Mouse (Mus musculus): ENCODE data around the gene Gm364. TPM values are rescaled to one million over a fixed set of nuclear protein-coding genes. Genes with fewer than 3 reads are reported as not detected.
A peak's percentile ranks its signal among the peaks of the same experiment; 100 is the strongest.

The Gm364 gene
- polyA plus RNA-seq, 1 experiment from 2014 or later = not detected

DNA sequence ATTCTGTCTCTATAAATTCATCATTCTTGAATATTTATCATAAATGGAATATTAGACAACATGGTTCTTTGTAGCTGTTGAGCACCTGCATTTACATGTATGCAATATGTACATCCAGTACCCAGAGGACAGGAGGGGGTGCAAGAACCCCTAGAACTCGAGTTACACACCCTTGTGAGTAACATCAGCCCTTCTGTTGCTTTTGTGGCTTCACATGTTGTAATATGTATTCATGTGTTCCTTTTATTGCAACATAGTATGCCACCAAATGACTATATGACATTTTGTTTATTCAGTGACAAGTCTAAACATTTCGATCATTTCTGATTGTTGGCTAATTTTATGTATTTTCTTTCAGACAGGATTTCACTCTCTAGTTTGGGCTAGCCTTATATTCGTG lies 31.9 kb upstream of the Gm364 start:
- Histone ChIP-seq H3K4me2 (replicated peaks; ENCODE audit: low read depth) (no peak overlapping the region), H3K36me3 (ENCODE audit: control insufficient read depth, insufficient read depth) (no peaks in the 10 kb centered on the region), H3K9ac (ENCODE audit: low read depth, low read length) (no peak overlapping the region), H3K4me3 (ENCODE audit: low read depth, low read length) (no peak overlapping the region), H3K27ac (ENCODE audit: low read depth, low read length) (no peak overlapping the region), H3K9me3 (ENCODE audit: control insufficient read depth) (no peaks in the 10 kb centered on the region), H3K4me1 (replicated peaks; ENCODE audit: control insufficient read depth, insufficient read depth, low read length) (no peaks in the 10 kb centered on the region), H3K27me3 (replicated peaks; ENCODE audit: control insufficient read depth, insufficient read depth, low read length) (no peaks in the 10 kb centered on the region)
- no peak for ATAC-seq
- no peak for TF ChIP-seq CTCF (IDR thresholded peaks at IDR 0.05; ENCODE audit: low read depth)
- 75% methylated on average over 3 of the region's 3 CpGs for WGBS

DNA sequence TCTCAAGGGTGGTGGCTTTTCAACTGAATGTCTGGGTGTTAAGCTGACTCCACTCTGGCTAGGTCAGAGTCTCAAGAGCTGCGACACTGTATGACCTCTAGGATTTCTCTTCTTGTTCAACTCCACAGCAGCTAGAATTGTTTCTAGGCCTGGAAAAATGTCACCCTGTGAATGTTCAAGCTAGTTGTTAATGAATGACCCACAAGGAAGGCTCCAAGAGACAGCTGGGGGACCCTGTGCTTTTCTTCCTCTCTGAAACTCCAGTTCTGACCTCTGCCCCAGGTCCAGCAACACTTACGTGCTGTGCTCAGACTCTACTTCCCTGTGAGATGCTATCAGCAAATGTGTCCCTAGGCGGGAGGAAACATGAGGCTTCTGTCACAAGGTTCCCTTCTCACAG lies 30.4 kb upstream of the Gm364 start:
- H3K36me3 ChIP-seq (ENCODE audit: control insufficient read depth, insufficient read depth) = peaks cover 3% of the 10 kb centered on the region; the same call in 1 of the 2 replicates
- ATAC-seq = peak; percentile 72
- no peak overlapping the region for H3K27ac ChIP-seq (ENCODE audit: low read depth, low read length)
- H3K9ac ChIP-seq (ENCODE audit: low read depth, low read length) = no peak overlapping the region
- WGBS = 66% methylated on average over 3 of the region's 3 CpGs
- no peak overlapping the region for H3K4me3 ChIP-seq (ENCODE audit: low read depth, low read length)
- no peaks in the 10 kb centered on the region for H3K27me3 ChIP-seq (replicated peaks; ENCODE audit: control insufficient read depth, insufficient read depth, low read length)
- no peaks in the 10 kb centered on the region for H3K9me3 ChIP-seq (ENCODE audit: control insufficient read depth)
- no peaks in the 10 kb centered on the region for H3K4me1 ChIP-seq (replicated peaks; ENCODE audit: control insufficient read depth, insufficient read depth, low read length)
- TF ChIP-seq CTCF (IDR thresholded peaks at IDR 0.05; ENCODE audit: low read depth) = no peak
- H3K4me2 ChIP-seq (replicated peaks; ENCODE audit: low read depth) = no peak overlapping the region

DNA sequence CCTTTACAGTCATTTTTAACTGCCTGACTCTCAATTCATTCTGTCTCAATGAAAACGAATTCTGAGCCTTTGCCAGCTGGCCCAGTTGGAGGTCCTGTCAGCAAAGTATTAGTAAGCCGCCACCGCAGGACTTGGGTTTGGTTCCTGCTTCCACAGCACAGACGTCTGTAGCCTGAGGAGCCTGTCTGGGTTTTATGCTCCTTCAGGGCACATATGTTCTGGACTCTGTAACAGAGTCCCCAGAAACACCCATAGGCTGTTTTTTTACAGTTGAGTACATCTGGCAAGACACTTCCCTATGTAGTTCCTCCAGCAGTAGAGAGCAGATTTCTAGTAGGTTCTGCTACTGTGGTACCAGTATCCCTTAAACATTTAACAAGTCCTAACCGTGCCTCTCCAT lies 28.0 kb upstream of the Gm364 start:
- H3K9ac ChIP-seq (ENCODE audit: low read depth, low read length) = no peak overlapping the region
- no peak overlapping the region for H3K4me3 ChIP-seq (ENCODE audit: low read depth, low read length)
- no peak for TF ChIP-seq CTCF (IDR thresholded peaks at IDR 0.05; ENCODE audit: low read depth)

DNA sequence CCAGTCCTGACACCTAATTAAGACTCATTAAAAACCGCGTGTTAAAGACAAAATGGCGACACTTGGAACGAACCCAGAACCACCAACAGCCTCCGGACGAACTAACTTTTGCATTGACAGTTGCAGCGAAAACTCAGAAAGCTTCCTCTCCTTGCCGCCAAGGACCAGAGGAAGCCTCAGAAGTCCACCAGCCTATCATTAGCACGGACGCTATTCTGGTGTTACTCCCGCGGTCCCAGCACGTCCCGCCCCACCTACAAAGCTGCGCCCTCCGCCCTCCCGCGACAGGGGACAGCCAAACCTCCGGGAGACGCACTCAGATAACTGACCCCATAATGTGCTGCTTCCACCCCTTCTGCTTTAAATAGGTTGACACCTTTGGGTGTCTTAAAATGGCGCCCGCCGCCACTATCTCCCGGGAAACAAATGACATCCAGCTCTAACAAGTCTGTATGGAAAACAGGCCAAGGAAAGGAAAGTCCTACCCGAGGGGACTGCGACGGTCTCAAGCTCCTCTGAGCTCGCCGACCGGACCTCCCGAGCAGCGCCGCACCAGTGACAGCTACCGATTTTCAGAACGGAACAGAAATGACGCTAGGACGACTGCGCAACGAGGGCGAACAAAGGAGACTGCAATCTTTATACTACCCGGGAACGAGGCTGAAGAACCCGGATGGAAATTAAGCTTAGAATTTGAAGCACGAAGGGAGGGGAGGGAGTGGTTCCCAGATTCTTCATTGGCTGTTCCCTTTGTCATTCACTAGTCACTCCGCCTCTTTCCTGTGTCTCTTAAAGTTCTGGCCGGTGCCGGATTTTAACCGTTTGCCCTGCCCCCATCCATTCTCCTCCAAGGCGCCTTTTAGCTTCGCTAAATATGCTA lies 16.3 kb upstream of the Gm364 start, which contains the start of gene Rbmx:
TSS of gene Rbmx (minus strand) at position 670 of the 880 bp plus-strand sequence.
- H3K36me3 ChIP-seq (ENCODE audit: control insufficient read depth, insufficient read depth) = peaks cover 6% of the 10 kb centered on the region
- WGBS = 17% methylated on average over 50 of the region's 50 CpGs
- H3K9me3 ChIP-seq (ENCODE audit: control insufficient read depth) = no peaks in the 10 kb centered on the region
- ATAC-seq = peak; percentile 97
- H3K4me1 ChIP-seq (replicated peaks; ENCODE audit: control insufficient read depth, insufficient read depth, low read length) = no peaks in the 10 kb centered on the region
- H3K27ac ChIP-seq (ENCODE audit: low read depth, low read length) = peak within 1 kb of the TSS; percentile 92
- peak within 1 kb of the TSS; percentile 58 for H3K4me3 ChIP-seq (ENCODE audit: low read depth, low read length)
- H3K9ac ChIP-seq (ENCODE audit: low read depth, low read length) = peak within 1 kb of the TSS; percentile 46; the same call in 1 of the 2 replicates
- H3K27me3 ChIP-seq (replicated peaks; ENCODE audit: control insufficient read depth, insufficient read depth, low read length) = no peaks in the 10 kb centered on the region
- TF ChIP-seq CTCF (IDR thresholded peaks at IDR 0.05; ENCODE audit: low read depth) = no peak
- peak within 1 kb of the TSS; percentile 56 for H3K4me2 ChIP-seq (replicated peaks; ENCODE audit: low read depth)

More for the DNA sequence above, 28.0 kb upstream of the Gm364 start:
- peaks cover 12% of the 10 kb centered on the region; the same call in 1 of the 2 replicates for H3K36me3 ChIP-seq (ENCODE audit: control insufficient read depth, insufficient read depth)
- H3K4me2 ChIP-seq (replicated peaks; ENCODE audit: low read depth) = no peak overlapping the region
- WGBS = 77% methylated on average over 5 of the region's 5 CpGs
- no peaks in the 10 kb centered on the region for H3K9me3 ChIP-seq (ENCODE audit: control insufficient read depth)
- H3K27me3 ChIP-seq (replicated peaks; ENCODE audit: control insufficient read depth, insufficient read depth, low read length) = no peaks in the 10 kb centered on the region
- no peak for ATAC-seq
- H3K27ac ChIP-seq (ENCODE audit: low read depth, low read length) = no peak overlapping the region
- no peaks in the 10 kb centered on the region for H3K4me1 ChIP-seq (replicated peaks; ENCODE audit: control insufficient read depth, insufficient read depth, low read length)

DNA sequence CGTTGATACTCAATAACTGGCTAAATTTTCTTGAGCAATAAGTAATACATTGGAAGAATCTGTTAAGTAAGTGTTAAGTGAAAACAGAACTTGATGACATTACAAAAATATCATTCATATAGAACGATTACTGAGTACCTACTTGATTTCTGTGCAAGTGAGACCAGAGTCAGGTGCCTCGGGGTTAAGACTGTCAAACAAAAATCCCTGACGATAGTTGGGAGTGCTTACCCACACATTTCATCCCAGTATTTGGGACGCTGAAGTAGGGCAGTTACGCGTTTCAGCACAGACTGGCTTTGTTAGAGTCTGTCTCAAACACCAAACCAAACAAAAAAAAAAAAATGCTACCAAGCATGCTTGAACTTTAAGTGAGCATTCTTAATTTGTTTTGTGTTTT lies 15.5 kb upstream of the Gm364 start:
- Histone ChIP-seq H3K36me3 (ENCODE audit: control insufficient read depth, insufficient read depth) (peaks cover 6% of the 10 kb centered on the region), H3K9me3 (ENCODE audit: control insufficient read depth) (no peaks in the 10 kb centered on the region), H3K27ac (ENCODE audit: low read depth, low read length) (no peak overlapping the region), H3K9ac (ENCODE audit: low read depth, low read length) (no peak overlapping the region), H3K4me3 (ENCODE audit: low read depth, low read length) (peak overlapping the region; percentile 58), H3K4me1 (replicated peaks; ENCODE audit: control insufficient read depth, insufficient read depth, low read length) (no peaks in the 10 kb centered on the region), H3K27me3 (replicated peaks; ENCODE audit: control insufficient read depth, insufficient read depth, low read length) (no peaks in the 10 kb centered on the region), H3K4me2 (replicated peaks; ENCODE audit: low read depth) (peak overlapping the region; percentile 56)
- no peak for TF ChIP-seq CTCF (IDR thresholded peaks at IDR 0.05; ENCODE audit: low read depth)
- WGBS = 36% methylated on average over 7 of the region's 7 CpGs
- ATAC-seq = no peak

DNA sequence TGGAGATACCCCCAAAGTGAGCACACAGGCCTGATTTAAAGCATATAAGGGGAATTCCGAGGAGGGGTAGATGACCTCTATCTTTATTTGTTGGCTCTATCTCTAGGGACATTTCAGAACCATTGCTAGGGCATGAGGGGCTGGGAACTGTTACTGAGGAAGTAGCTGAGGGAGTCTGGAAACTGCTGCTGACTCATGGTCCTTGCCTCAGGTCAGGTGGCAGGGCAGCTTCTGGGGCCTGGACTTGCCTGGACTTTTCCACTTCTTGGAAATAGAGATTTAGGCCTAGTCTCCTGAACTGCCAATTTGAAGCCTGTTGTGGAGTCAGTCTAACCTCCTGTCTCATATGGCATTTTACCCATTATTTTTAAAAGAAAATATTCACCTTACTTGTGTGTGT lies 7.6 kb upstream of the Gm364 start:
- Histone ChIP-seq H3K27ac (ENCODE audit: low read depth, low read length) (no peak overlapping the region), H3K4me2 (replicated peaks; ENCODE audit: low read depth) (no peak overlapping the region), H3K27me3 (replicated peaks; ENCODE audit: control insufficient read depth, insufficient read depth, low read length) (no peaks in the 10 kb centered on the region), H3K9me3 (ENCODE audit: control insufficient read depth) (no peaks in the 10 kb centered on the region), H3K36me3 (ENCODE audit: control insufficient read depth, insufficient read depth) (no peaks in the 10 kb centered on the region), H3K4me1 (replicated peaks; ENCODE audit: control insufficient read depth, insufficient read depth, low read length) (no peaks in the 10 kb centered on the region), H3K9ac (ENCODE audit: low read depth, low read length) (no peak overlapping the region), H3K4me3 (ENCODE audit: low read depth, low read length) (no peak overlapping the region)
- 58% methylated on average over 1 of the region's 1 CpGs for WGBS
- TF ChIP-seq CTCF (IDR thresholded peaks at IDR 0.05; ENCODE audit: low read depth) = no peak
- no peak for ATAC-seq

Data from intestine, postnatal 0 days (tissue).